Mouse (Mus musculus): ENCODE results near the gene Mycl. TPM values are rescaled to one million over a fixed set of nuclear protein-coding genes. Genes with fewer than 3 reads are reported as not detected.

Gene Mycl
- polyA plus RNA-seq, 1 experiment from 2014 or later: 106 TPM

DNA sequence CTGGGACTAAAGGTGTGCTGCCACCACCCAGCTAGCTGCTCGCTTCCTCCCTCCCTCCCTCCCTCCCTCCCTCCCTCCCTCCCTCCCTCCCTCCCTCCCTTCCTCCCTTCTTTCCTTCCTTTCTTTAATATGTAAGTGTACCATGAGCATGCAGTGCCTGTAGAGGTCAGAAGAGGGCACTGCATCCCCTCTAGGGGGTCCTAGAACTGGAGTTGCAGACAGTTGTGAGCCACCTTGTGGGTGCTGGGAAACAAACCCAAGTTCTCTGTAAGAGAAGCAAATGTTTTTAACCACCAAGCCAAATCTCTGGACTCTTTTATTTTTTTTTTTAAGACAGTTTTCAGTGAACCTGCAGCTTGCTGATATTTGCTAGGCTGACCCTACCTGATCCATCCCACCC lies 27.4 kb downstream of the Mycl start:
- H3K27me3 ChIP-seq (ENCODE audit: control insufficient read depth, insufficient read depth, low read length): no peaks in the 10 kb centered on the region
- WGBS: 100% methylated on average over 1 of the region's 1 CpGs
- H3K4me1 ChIP-seq (ENCODE audit: control insufficient read depth, insufficient read depth, low read length): peaks cover 11% of the 10 kb centered on the region
- H3K4me2 ChIP-seq: no peak overlapping the region
- peaks cover 7% of the 10 kb centered on the region for H3K36me3 ChIP-seq (ENCODE audit: control insufficient read depth, insufficient read depth, low read length)
- no peaks in the 10 kb centered on the region for H3K9me3 ChIP-seq (ENCODE audit: control insufficient read depth, low read length)
- H3K4me3 ChIP-seq (ENCODE audit: low read depth, low read length): no peak overlapping the region
- ATAC-seq (ENCODE audit: low FRiP score): no peak
- no peak overlapping the region for H3K27ac ChIP-seq (ENCODE audit: low read depth, low read length)
- DNase-seq (ENCODE audit: low spot score, missing footprints): no peak
- H3K9ac ChIP-seq (ENCODE audit: low read length): no peak overlapping the region

DNA sequence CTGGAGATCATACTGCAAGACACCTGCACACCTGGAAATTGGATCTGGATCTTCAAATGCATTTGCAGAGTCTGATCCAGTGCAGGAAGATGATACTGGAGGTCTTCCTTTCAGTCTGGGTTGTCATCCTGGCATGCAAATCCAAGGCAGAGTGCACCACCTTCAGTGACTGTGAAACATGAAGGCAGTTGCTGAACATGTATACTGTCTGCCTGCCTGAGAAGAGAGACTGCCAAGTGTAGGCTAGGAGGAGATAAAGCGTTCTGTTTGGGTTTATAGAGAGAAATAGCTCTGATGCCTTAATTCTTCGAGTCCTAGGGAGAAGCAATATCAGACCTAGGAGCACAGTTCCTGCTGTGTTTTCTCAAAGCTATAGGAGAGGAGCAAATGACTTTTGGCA lies 30.0 kb downstream of the Mycl start:
- Histone ChIP-seq H3K36me3 (ENCODE audit: control insufficient read depth, insufficient read depth, low read length) (peaks cover 7% of the 10 kb centered on the region), H3K27ac (ENCODE audit: low read depth, low read length) (no peak overlapping the region), H3K9me3 (ENCODE audit: control insufficient read depth, low read length) (no peaks in the 10 kb centered on the region), H3K4me1 (ENCODE audit: control insufficient read depth, insufficient read depth, low read length) (no peaks in the 10 kb centered on the region; the same call in 1 of the 2 replicates), H3K4me3 (ENCODE audit: low read depth, low read length) (no peak overlapping the region), H3K4me2 (no peak overlapping the region), H3K9ac (ENCODE audit: low read length) (no peak overlapping the region), H3K27me3 (ENCODE audit: control insufficient read depth, insufficient read depth, low read length) (no peaks in the 10 kb centered on the region)
- ATAC-seq (ENCODE audit: low FRiP score) (no peak), DNase-seq (ENCODE audit: low spot score, missing footprints) (no peak)
- 82% methylated on average over 2 of the region's 2 CpGs for WGBS

DNA sequence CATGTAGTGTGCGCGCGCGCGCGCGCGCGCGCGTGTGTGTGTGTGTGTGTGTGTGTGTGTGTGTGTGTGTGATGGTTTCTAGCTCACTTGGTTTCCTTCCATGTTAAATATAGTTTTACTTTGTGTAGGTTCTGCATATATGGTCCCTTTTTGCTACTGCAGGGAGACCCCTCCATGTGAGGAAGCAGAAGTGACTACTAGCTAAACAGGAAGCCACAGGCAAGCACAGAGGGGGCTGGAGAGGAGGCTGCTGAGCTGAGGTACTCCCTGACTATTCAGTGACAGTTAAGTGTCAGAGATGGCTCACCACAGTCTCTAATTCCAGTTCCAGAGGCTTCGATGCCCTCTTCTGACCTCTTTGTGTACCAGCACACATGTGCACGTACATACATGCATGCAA lies 30.7 kb downstream of the Mycl start:
- no peak overlapping the region for H3K9ac ChIP-seq (ENCODE audit: low read length)
- peaks cover 7% of the 10 kb centered on the region for H3K36me3 ChIP-seq (ENCODE audit: control insufficient read depth, insufficient read depth, low read length)
- H3K4me3 ChIP-seq (ENCODE audit: low read depth, low read length): no peak overlapping the region
- H3K9me3 ChIP-seq (ENCODE audit: control insufficient read depth, low read length): no peaks in the 10 kb centered on the region
- no peaks in the 10 kb centered on the region; the same call in 1 of the 2 replicates for H3K4me1 ChIP-seq (ENCODE audit: control insufficient read depth, insufficient read depth, low read length)
- no peak for ATAC-seq (ENCODE audit: low FRiP score)
- H3K27me3 ChIP-seq (ENCODE audit: control insufficient read depth, insufficient read depth, low read length): no peaks in the 10 kb centered on the region
- DNase-seq (ENCODE audit: low spot score, missing footprints): no peak
- no peak overlapping the region for H3K27ac ChIP-seq (ENCODE audit: low read depth, low read length)
- 97% methylated on average over 13 of the region's 13 CpGs for WGBS
- H3K4me2 ChIP-seq: no peak overlapping the region

DNA sequence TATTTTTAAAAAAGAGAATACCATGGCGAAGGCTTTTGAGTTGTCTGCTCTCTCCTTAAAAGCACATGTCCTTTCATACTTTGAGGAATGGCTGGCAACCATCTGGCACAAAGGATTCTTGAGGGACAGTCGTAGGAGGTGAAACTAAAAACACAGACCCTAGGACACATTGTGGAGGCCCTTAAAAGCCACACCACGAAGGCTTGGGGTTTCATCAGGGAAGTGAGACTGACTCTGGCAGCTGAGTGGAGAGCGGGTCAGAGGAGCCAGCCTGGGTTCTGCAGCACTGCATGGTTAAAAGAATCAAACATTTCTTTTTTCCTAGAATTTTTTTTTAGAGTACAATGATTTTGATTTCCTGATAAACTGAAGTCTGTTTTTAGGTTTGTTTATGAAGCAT lies 31.1 kb downstream of the Mycl start:
- 81% methylated on average over 4 of the region's 4 CpGs for WGBS
- DNase-seq (ENCODE audit: low spot score, missing footprints) (no peak), ATAC-seq (ENCODE audit: low FRiP score) (no peak)
- Histone ChIP-seq H3K27me3 (ENCODE audit: control insufficient read depth, insufficient read depth, low read length) (no peaks in the 10 kb centered on the region), H3K36me3 (ENCODE audit: control insufficient read depth, insufficient read depth, low read length) (peaks cover 7% of the 10 kb centered on the region), H3K4me2 (no peak overlapping the region), H3K9ac (ENCODE audit: low read length) (no peak overlapping the region), H3K4me3 (ENCODE audit: low read depth, low read length) (no peak overlapping the region), H3K9me3 (ENCODE audit: control insufficient read depth, low read length) (no peaks in the 10 kb centered on the region), H3K4me1 (ENCODE audit: control insufficient read depth, insufficient read depth, low read length) (no peaks in the 10 kb centered on the region; the same call in 1 of the 2 replicates), H3K27ac (ENCODE audit: low read depth, low read length) (no peak overlapping the region)

DNA sequence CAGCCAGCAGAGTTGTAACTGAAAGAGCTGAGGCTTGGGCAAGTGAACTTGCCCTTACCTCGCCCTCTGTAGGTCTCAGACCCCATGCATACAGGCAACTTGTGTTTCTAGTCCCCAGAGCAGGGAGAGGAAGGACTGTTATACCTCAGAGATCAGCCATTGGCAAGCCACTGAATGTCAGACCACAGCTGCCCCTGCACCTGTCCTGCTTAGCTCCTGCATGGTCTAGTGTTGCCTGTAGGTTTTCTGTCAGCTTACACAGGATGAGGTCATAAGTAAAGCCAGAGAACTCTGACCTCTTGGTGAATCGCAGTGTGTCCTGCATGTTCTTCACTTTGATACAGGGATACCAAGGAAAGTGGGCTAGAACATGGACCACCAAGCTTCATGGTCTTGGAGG lies 39.4 kb downstream of the Mycl start:
- Histone ChIP-seq H3K9ac (ENCODE audit: low read length) (no peak overlapping the region), H3K9me3 (ENCODE audit: control insufficient read depth, low read length) (no peaks in the 10 kb centered on the region), H3K36me3 (ENCODE audit: control insufficient read depth, insufficient read depth, low read length) (peaks cover 8% of the 10 kb centered on the region; the same call in 1 of the 2 replicates), H3K4me3 (ENCODE audit: low read depth, low read length) (no peak overlapping the region), H3K27me3 (ENCODE audit: control insufficient read depth, insufficient read depth, low read length) (no peaks in the 10 kb centered on the region), H3K4me2 (no peak overlapping the region), H3K4me1 (ENCODE audit: control insufficient read depth, insufficient read depth, low read length) (no peaks in the 10 kb centered on the region), H3K27ac (ENCODE audit: low read depth, low read length) (no peak overlapping the region)
- DNase-seq (ENCODE audit: low spot score, missing footprints) (no peak), ATAC-seq (ENCODE audit: low FRiP score) (no peak)
- 94% methylated on average over 2 of the region's 2 CpGs for WGBS

DNA sequence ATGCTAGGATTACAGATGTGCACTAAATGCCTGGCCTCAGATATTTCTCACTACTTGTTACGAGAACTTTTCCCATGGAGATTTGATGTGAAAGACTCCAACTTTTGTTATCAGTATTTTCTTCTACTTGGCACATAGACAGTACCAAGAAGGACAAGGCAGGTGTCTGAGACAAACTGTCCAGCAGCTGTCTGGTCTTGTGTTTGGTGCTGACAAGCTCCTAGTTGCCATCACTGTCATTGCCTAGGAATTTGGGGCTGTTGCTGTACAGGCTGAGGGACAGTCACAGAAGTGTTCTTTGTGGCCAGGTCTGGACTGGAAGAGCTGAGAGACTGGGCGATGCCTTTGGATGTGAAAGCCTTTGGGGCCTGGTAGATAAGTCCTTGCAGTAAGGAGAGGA lies 40.2 kb downstream of the Mycl start:
- ATAC-seq (ENCODE audit: low FRiP score) (no peak), DNase-seq (ENCODE audit: low spot score, missing footprints) (no peak)
- 98% methylated on average over 2 of the region's 2 CpGs for WGBS
- peaks cover 11% of the 10 kb centered on the region; the same call in 1 of the 2 replicates for H3K36me3 ChIP-seq (ENCODE audit: control insufficient read depth, insufficient read depth, low read length)
- H3K27ac ChIP-seq (ENCODE audit: low read depth, low read length): no peak overlapping the region
- no peak overlapping the region for H3K9ac ChIP-seq (ENCODE audit: low read length)
- no peaks in the 10 kb centered on the region for H3K4me1 ChIP-seq (ENCODE audit: control insufficient read depth, insufficient read depth, low read length)
- no peak overlapping the region for H3K4me3 ChIP-seq (ENCODE audit: low read depth, low read length)
- no peaks in the 10 kb centered on the region for H3K27me3 ChIP-seq (ENCODE audit: control insufficient read depth, insufficient read depth, low read length)
- H3K4me2 ChIP-seq: no peak overlapping the region
- H3K9me3 ChIP-seq (ENCODE audit: control insufficient read depth, low read length): no peaks in the 10 kb centered on the region

DNA sequence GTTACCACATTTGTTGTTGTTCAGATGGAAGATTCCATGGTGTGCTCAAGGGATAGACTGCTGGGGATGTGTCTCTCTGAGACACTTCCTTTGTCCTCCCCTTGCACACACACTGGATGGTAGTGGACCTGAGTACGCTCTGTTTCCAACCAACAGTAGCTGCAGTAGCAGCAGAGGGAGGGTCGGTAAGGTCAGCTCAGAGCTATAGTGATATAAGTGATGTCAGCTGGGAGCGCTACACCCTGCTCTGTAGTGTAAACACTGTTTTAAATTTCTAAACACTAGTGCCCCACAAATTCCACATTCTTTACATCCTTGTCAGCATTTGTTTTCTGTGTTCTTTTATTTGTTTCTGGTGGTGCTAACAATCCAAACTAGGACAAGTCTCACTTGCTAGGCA lies 41.3 kb downstream of the Mycl start:
- Histone ChIP-seq H3K4me2 (no peak overlapping the region), H3K4me1 (ENCODE audit: control insufficient read depth, insufficient read depth, low read length) (no peaks in the 10 kb centered on the region), H3K27ac (ENCODE audit: low read depth, low read length) (no peak overlapping the region), H3K9me3 (ENCODE audit: control insufficient read depth, low read length) (no peaks in the 10 kb centered on the region), H3K4me3 (ENCODE audit: low read depth, low read length) (no peak overlapping the region), H3K36me3 (ENCODE audit: control insufficient read depth, insufficient read depth, low read length) (peaks cover 11% of the 10 kb centered on the region; the same call in 1 of the 2 replicates), H3K27me3 (ENCODE audit: control insufficient read depth, insufficient read depth, low read length) (no peaks in the 10 kb centered on the region), H3K9ac (ENCODE audit: low read length) (no peak overlapping the region)
- DNase-seq (ENCODE audit: low spot score, missing footprints) (no peak), ATAC-seq (ENCODE audit: low FRiP score) (no peak)
- WGBS: 80% methylated on average over 3 of the region's 3 CpGs

DNA sequence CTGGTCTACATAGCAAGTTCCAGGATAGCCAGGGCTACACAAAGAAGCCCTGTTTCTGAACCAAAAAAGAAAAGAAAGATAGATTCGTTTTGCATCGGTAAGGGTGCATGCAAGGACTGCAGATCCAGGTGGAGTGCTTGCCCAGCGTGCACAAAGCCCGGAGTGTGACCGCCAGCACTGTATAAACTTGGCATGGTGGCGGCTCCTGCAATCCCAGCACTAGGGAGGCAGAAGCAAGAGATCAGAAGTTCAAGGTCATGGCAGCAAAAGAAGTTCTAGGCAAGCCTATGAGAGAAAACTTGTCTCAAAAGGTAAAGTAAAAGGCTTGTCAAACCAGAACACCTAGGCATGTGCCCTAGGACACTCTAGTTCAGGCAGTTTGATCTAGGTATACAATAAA lies 45.7 kb downstream of the Mycl start:
- no peaks in the 10 kb centered on the region for H3K27me3 ChIP-seq (ENCODE audit: control insufficient read depth, insufficient read depth, low read length)
- H3K27ac ChIP-seq (ENCODE audit: low read depth, low read length): no peak overlapping the region
- no peaks in the 10 kb centered on the region for H3K4me1 ChIP-seq (ENCODE audit: control insufficient read depth, insufficient read depth, low read length)
- ATAC-seq (ENCODE audit: low FRiP score) (no peak), DNase-seq (ENCODE audit: low spot score, missing footprints) (no peak)
- peaks cover 9% of the 10 kb centered on the region; the same call in 1 of the 2 replicates for H3K36me3 ChIP-seq (ENCODE audit: control insufficient read depth, insufficient read depth, low read length)
- H3K4me2 ChIP-seq: no peak overlapping the region
- 96% methylated on average over 6 of the region's 6 CpGs for WGBS
- no peak overlapping the region for H3K4me3 ChIP-seq (ENCODE audit: low read depth, low read length)
- no peak overlapping the region for H3K9ac ChIP-seq (ENCODE audit: low read length)
- no peaks in the 10 kb centered on the region for H3K9me3 ChIP-seq (ENCODE audit: control insufficient read depth, low read length)

DNA sequence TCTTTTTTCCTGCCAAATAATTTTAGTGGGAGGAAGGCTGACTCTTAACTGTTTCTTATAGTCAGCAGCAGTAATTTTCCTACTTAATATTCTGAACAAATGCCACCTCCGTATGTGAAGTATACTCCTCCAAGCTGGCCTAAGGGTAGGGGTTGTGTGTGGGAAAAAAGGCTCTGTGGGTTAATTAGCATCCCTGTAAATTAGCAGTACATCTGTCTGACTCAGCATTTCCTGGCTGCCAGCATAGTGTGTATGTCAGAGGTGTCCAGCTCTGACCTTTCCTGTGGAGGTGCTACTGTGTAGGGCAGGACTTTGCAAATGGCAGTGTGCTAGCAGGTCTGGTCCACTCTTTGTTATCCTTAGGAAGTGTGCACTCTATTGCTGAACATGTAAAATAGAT lies 48.4 kb downstream of the Mycl start:
- peaks cover 15% of the 10 kb centered on the region for H3K36me3 ChIP-seq (ENCODE audit: control insufficient read depth, insufficient read depth, low read length)
- no peak for ATAC-seq (ENCODE audit: low FRiP score)
- no peak overlapping the region for H3K27ac ChIP-seq (ENCODE audit: low read depth, low read length)
- no peaks in the 10 kb centered on the region for H3K9me3 ChIP-seq (ENCODE audit: control insufficient read depth, low read length)
- no peak overlapping the region for H3K4me2 ChIP-seq
- WGBS: 83% methylated on average over 1 of the region's 1 CpGs
- H3K4me3 ChIP-seq (ENCODE audit: low read depth, low read length): no peak overlapping the region
- H3K27me3 ChIP-seq (ENCODE audit: control insufficient read depth, insufficient read depth, low read length): no peaks in the 10 kb centered on the region
- H3K4me1 ChIP-seq (ENCODE audit: control insufficient read depth, insufficient read depth, low read length): no peaks in the 10 kb centered on the region
- no peak for DNase-seq (ENCODE audit: low spot score, missing footprints)
- H3K9ac ChIP-seq (ENCODE audit: low read length): no peak overlapping the region

DNA sequence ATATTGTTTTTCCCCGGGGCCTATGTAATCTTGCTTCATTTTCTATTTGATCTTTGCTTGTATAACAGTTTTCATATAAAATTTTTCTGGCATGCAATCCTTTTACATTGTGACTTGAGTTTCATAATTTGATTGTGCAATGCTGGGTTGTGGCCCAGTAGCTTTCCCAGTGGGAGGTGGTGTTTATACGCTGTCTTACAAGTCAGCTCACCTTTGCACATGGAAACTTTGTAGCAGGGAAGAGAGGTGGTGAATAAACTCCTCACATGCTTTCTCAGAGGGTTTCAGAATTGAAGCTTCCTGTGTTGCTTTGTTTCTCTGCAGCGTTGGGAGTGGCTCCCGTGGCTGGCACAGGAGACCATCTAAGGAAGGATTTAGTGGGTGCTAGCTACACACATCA lies 49.4 kb downstream of the Mycl start:
- Histone ChIP-seq H3K4me1 (ENCODE audit: control insufficient read depth, insufficient read depth, low read length) (no peaks in the 10 kb centered on the region), H3K9ac (ENCODE audit: low read length) (no peak overlapping the region), H3K9me3 (ENCODE audit: control insufficient read depth, low read length) (no peaks in the 10 kb centered on the region), H3K4me3 (ENCODE audit: low read depth, low read length) (no peak overlapping the region), H3K36me3 (ENCODE audit: control insufficient read depth, insufficient read depth, low read length) (peaks cover 15% of the 10 kb centered on the region), H3K27me3 (ENCODE audit: control insufficient read depth, insufficient read depth, low read length) (no peaks in the 10 kb centered on the region), H3K27ac (ENCODE audit: low read depth, low read length) (no peak overlapping the region), H3K4me2 (no peak overlapping the region)
- DNase-seq (ENCODE audit: low spot score, missing footprints) (no peak), ATAC-seq (ENCODE audit: low FRiP score) (no peak)
- 93% methylated on average over 4 of the region's 4 CpGs for WGBS

Measured in midbrain, embryonic 11.5 days (tissue).